Mouse (Mus musculus) intestine, embryonic 15.5 days (tissue): ENCODE measurements around the gene Grid2. TPM values are rescaled to one million over a fixed set of nuclear protein-coding genes. Genes with fewer than 3 reads are reported as not detected.

ENCODE experiments used
- ATAC-seq: fragments of 200-750 bp; cut with Nextera tagmentation; 2 replicates; pipeline ENCODE4 v1.8.0; 2017; ENCODE audit warnings: moderate TSS enrichment, moderate library complexity
- H3K27ac ChIP-seq: fragments of 300-500 bp; sonication (generic); 2 replicates; pipeline ENCODE4 v1.5.1; 2015; ENCODE audit warnings: mild to moderate bottlenecking, inconsistent platforms
- H3K27me3 ChIP-seq: fragments of 300-500 bp; sonication (generic); replicated peaks from 2 replicates; pipeline ENCODE4 v1.6.1; 2015; ENCODE audit warnings: inconsistent platforms
- H3K36me3 ChIP-seq: fragments of 300-500 bp; sonication (generic); 2 replicates; pipeline ENCODE4 v1.6.1; 2015; ENCODE audit warnings: inconsistent platforms
- H3K4me1 ChIP-seq: fragments of 300-500 bp; sonication (generic); replicated peaks from 2 replicates; pipeline ENCODE4 v1.6.1; 2015; ENCODE audit warnings: inconsistent platforms
- H3K4me2 ChIP-seq: fragments of 300-500 bp; sonication (generic); replicated peaks from 2 replicates; pipeline ENCODE4 v1.6.1; 2015; ENCODE audit warnings: mild to moderate bottlenecking, inconsistent platforms
- H3K4me3 ChIP-seq: fragments of 300-500 bp; sonication (generic); replicated peaks from 2 replicates; pipeline ENCODE4 v1.5.1; 2015; ENCODE audit warnings: inconsistent platforms
- H3K9ac ChIP-seq: fragments of 300-500 bp; sonication (generic); 2 replicates; pipeline ENCODE4 v1.6.1; 2015; ENCODE audit warnings: inconsistent platforms
- H3K9me3 ChIP-seq: fragments of 300-500 bp; sonication (generic); 2 replicates; pipeline ENCODE4 v1.6.1; 2016; ENCODE audit warnings: inconsistent platforms
- WGBS: fragments of 180-500 bp; shearing (Covaris S2); methylation state at CpG from one replicate; pipeline ENCODE4 v1.1.7; 2015; 5-methylcytosine and 5-hydroxymethylcytosine counted together
- polyA plus RNA-seq: library from polyadenylated mRNA; unstranded; fragments of >200 nt; fragmentation: Nextera tagmentation; extraction: Ambion mirVana; gene quantifications from 2 replicates; pipeline ENCODE4 v1.2.1, GENCODE M21; 2015

The Grid2 gene
- polyA plus RNA-seq, 1 experiment from 2014 or later = 0.72 TPM

- H3K9ac ChIP-seq = no peak overlapping the region
- H3K9me3 ChIP-seq = no peaks in the 10 kb centered on the region
- no peak overlapping the region for H3K27ac ChIP-seq
- H3K4me2 ChIP-seq = no peak overlapping the region
- H3K4me3 ChIP-seq = no peak overlapping the region
- H3K36me3 ChIP-seq = no peaks in the 10 kb centered on the region
- no peaks in the 10 kb centered on the region for H3K27me3 ChIP-seq
- H3K4me1 ChIP-seq = no peaks in the 10 kb centered on the region
- WGBS = 85% methylated on average over 1 of the region's 1 CpGs
- no peak for ATAC-seq
Observed at GRCm38 (mm10) chr6:64293761-64294160, 1038.1 kb downstream of the Grid2 start.

GRCm38 (mm10) chr6:64297633-64298032 is 1042.0 kb downstream of the Grid2 start:
- Histone ChIP-seq H3K4me3 (no peak overlapping the region), H3K4me1 (no peaks in the 10 kb centered on the region), H3K9me3 (no peaks in the 10 kb centered on the region), H3K27me3 (no peaks in the 10 kb centered on the region), H3K9ac (no peak overlapping the region), H3K36me3 (no peaks in the 10 kb centered on the region), H3K4me2 (no peak overlapping the region), H3K27ac (no peak overlapping the region)
- no peak for ATAC-seq
- WGBS = 64% methylated on average over 1 of the region's 1 CpGs

DNA sequence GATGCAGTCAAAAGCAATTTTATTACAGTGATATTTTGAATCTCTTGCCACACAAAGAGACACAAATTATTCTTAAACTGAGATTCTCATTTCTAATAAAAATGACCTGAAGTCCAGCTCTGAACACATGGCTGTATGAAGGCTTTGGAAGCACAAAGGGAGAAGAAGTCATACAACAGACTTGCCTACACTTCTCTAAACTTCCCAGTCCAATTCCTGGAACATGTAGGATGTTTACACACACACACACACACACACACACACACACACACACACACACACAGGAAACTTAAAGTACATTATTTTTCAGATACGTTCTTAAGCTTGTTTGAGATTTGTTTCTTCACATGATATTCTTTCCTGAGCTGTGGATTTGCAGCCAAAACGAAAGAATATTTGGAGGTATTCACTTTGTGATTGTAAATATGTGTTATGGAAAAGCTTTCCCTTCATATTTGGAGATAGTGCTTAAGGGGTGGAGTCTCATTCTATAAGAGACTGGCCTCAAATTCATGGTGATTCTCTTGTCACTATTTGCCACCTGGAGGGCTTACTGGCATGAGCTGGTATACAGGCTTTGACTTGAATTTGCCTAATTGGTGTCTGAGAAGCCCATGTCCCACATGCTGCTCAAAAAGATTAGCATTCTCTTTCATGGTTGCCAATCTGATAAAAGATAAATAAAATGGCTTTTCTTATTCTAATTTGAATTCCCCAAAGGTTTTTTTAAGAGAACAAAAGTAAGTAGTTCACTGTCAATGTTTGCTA is 1049.2 kb downstream of the Grid2 start:
- Histone ChIP-seq H3K9ac (no peak overlapping the region), H3K9me3 (no peaks in the 10 kb centered on the region), H3K4me1 (no peaks in the 10 kb centered on the region), H3K4me2 (no peak overlapping the region), H3K27ac (no peak overlapping the region), H3K4me3 (no peak overlapping the region), H3K27me3 (no peaks in the 10 kb centered on the region), H3K36me3 (no peaks in the 10 kb centered on the region)
- WGBS = 70% methylated on average over 2 of the region's 2 CpGs
- ATAC-seq = no peak

GRCm38 (mm10) chr6:64308631-64309030 is 1053.0 kb downstream of the Grid2 start:
- no peaks in the 10 kb centered on the region for H3K9me3 ChIP-seq

GRCm38 (mm10) chr6:64313132-64313531 is 1057.5 kb downstream of the Grid2 start:
- H3K27me3 ChIP-seq = no peaks in the 10 kb centered on the region
- H3K27ac ChIP-seq = no peak overlapping the region
- H3K9me3 ChIP-seq = no peaks in the 10 kb centered on the region
- no peaks in the 10 kb centered on the region for H3K4me1 ChIP-seq
- H3K36me3 ChIP-seq = no peaks in the 10 kb centered on the region
- H3K9ac ChIP-seq = no peak overlapping the region
- WGBS = 85% methylated on average over 1 of the region's 1 CpGs
- ATAC-seq = no peak
- H3K4me3 ChIP-seq = no peak overlapping the region
- H3K4me2 ChIP-seq = no peak overlapping the region

More at GRCm38 (mm10) chr6:64308631-64309030, 1053.0 kb downstream of the Grid2 start:
- 83% methylated on average over 1 of the region's 1 CpGs for WGBS
- H3K4me3 ChIP-seq = no peak overlapping the region
- H3K27me3 ChIP-seq = no peaks in the 10 kb centered on the region
- H3K27ac ChIP-seq = no peak overlapping the region
- no peaks in the 10 kb centered on the region for H3K36me3 ChIP-seq
- no peak overlapping the region for H3K9ac ChIP-seq
- no peak overlapping the region for H3K4me2 ChIP-seq
- no peaks in the 10 kb centered on the region for H3K4me1 ChIP-seq
- no peak for ATAC-seq

DNA sequence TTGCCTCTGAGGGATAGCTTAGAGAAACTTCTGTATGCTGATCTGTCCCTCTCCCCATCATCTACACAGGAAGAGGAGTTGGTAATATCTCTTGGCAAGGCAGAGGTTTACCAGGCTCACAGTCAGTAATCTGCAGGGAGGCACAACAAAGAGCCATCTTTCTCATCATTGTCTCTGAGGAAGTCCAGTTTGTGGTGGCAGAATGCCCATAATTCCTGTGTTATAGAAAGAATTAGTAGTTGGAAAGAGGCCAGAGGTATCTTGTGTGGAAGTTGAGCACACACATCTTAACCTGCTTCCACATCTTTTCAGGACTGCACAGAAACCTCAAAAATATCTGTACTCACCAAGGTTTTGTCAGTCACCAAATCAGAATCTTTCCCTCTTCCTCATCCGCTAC is 1071.3 kb downstream of the Grid2 start:
- H3K4me2 ChIP-seq = no peak overlapping the region
- H3K27ac ChIP-seq = no peak overlapping the region
- no peaks in the 10 kb centered on the region for H3K4me1 ChIP-seq
- H3K9me3 ChIP-seq = no peaks in the 10 kb centered on the region
- WGBS = 94% methylated on average over 1 of the region's 1 CpGs
- no peak overlapping the region for H3K4me3 ChIP-seq
- no peak for ATAC-seq
- H3K9ac ChIP-seq = no peak overlapping the region
- H3K27me3 ChIP-seq = no peaks in the 10 kb centered on the region
- no peaks in the 10 kb centered on the region for H3K36me3 ChIP-seq

GRCm38 (mm10) chr6:64327876-64328275 is 1072.2 kb downstream of the Grid2 start:
- Histone ChIP-seq H3K27me3 (no peaks in the 10 kb centered on the region), H3K9ac (no peak overlapping the region), H3K4me3 (no peak overlapping the region), H3K9me3 (no peaks in the 10 kb centered on the region), H3K27ac (no peak overlapping the region), H3K4me2 (no peak overlapping the region), H3K36me3 (no peaks in the 10 kb centered on the region), H3K4me1 (no peaks in the 10 kb centered on the region)
- no peak for ATAC-seq
- WGBS = 67% methylated on average over 3 of the region's 3 CpGs

DNA sequence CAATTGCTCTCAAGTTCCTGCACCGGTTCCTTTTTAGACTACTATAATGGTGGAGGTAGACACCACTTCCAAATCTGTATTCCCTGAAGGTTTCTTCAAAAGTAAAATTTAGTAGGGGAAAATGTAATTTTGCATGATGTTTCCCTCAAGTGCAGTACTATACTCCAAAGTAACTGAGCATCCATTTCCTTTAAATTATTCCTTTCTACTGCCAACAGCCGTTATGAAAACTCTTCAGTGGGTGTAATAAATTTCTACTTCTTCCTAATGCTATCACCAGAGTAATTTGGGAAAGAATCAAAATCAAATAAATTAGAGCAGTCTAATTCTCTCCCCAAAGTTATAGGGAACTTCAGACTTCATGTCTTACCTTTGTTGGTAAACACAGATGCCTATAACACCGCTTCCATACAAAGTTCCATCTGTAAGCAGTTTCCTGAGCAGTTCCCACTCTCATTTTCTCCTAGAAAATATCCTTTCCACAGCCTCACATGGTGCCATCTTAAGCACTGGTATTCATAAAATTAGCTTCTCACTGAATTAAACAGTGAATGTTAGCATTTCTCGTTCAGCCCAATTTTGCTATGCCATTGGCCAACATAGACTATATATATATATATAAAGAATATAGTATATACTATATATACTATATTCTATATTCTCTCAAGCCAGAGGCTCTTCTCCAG is 1142.9 kb downstream of the Grid2 start:
- 91% methylated on average over 4 of the region's 4 CpGs for WGBS
- Histone ChIP-seq H3K4me2 (no peak overlapping the region), H3K27ac (no peak overlapping the region), H3K4me3 (no peak overlapping the region), H3K9ac (no peak overlapping the region), H3K36me3 (no peaks in the 10 kb centered on the region), H3K9me3 (no peaks in the 10 kb centered on the region), H3K27me3 (no peaks in the 10 kb centered on the region), H3K4me1 (no peaks in the 10 kb centered on the region)
- no peak for ATAC-seq

- ATAC-seq = no peak
- Histone ChIP-seq H3K4me2 (no peak overlapping the region), H3K9ac (no peak overlapping the region), H3K36me3 (no peaks in the 10 kb centered on the region), H3K4me1 (no peaks in the 10 kb centered on the region), H3K27ac (no peak overlapping the region), H3K9me3 (no peaks in the 10 kb centered on the region), H3K27me3 (no peaks in the 10 kb centered on the region), H3K4me3 (no peak overlapping the region)
Observed at GRCm38 (mm10) chr6:64427658-64428057, 1172.0 kb downstream of the Grid2 start.

DNA sequence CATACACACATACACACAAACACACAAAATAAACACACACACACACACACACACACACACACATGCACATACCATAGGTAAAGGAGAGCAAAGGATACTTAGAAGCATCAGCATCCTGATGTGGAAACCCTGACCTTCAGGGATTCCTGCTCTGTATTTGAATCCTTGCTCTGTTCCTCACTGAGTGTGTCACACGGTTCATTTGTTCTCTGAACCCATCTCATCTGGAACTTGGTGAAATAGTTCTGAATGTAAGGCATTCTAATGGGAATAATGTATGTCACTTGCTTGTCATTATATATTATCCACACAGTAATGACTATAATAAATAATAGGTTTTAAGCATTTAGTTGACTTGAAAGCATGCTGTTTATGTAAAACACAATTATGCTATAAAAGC is 1173.2 kb downstream of the Grid2 start:
- Histone ChIP-seq H3K4me1 (no peaks in the 10 kb centered on the region), H3K36me3 (no peaks in the 10 kb centered on the region)
- WGBS = 50% methylated on average over 1 of the region's 1 CpGs

GRCm38 (mm10) chr6:64448127-64448526 is 1192.5 kb downstream of the Grid2 start:
- Histone ChIP-seq H3K4me1 (no peaks in the 10 kb centered on the region), H3K27ac (no peak overlapping the region), H3K36me3 (no peaks in the 10 kb centered on the region), H3K4me3 (no peak overlapping the region), H3K9ac (no peak overlapping the region), H3K9me3 (no peaks in the 10 kb centered on the region), H3K4me2 (no peak overlapping the region), H3K27me3 (no peaks in the 10 kb centered on the region)
- WGBS = 67% methylated on average over 5 of the region's 5 CpGs
- ATAC-seq = no peak

More for the DNA sequence above, 1173.2 kb downstream of the Grid2 start:
- H3K27me3 ChIP-seq = no peaks in the 10 kb centered on the region
- ATAC-seq = no peak
- H3K27ac ChIP-seq = no peak overlapping the region
- H3K9me3 ChIP-seq = no peaks in the 10 kb centered on the region
- no peak overlapping the region for H3K9ac ChIP-seq
- H3K4me2 ChIP-seq = no peak overlapping the region
- H3K4me3 ChIP-seq = no peak overlapping the region

DNA sequence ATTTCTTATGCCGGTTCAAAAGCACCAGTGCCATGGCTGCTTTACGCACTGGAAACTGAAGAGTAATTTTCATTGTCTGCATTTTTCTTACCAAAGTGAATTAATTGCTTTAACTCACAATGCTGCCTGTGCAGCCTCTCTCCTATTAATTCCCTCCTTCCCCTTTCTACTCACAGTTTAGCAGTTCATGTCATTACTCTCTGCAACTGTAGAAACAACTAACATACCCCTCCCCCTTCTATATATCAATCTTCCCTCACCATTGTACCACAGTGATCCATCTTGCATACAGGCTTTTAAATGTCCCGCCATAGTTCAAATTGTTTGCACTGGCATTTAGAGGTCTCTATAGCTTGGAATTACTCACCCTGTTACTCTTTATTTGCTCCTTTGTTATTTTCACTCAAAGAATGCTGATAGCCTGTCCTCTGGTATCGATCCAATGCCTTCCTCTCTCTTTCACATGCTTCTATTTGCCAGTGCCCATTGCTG is 1193.2 kb downstream of the Grid2 start:
- H3K4me1 ChIP-seq = no peaks in the 10 kb centered on the region
- no peaks in the 10 kb centered on the region for H3K27me3 ChIP-seq
- H3K4me3 ChIP-seq = no peak overlapping the region
- ATAC-seq = no peak
- H3K27ac ChIP-seq = no peak overlapping the region
- H3K9me3 ChIP-seq = no peaks in the 10 kb centered on the region
- H3K4me2 ChIP-seq = no peak overlapping the region
- H3K36me3 ChIP-seq = no peaks in the 10 kb centered on the region
- H3K9ac ChIP-seq = no peak overlapping the region
- 74% methylated on average over 4 of the region's 4 CpGs for WGBS

- H3K4me3 ChIP-seq = no peak overlapping the region
- WGBS = 88% methylated on average over 3 of the region's 3 CpGs
- no peaks in the 10 kb centered on the region for H3K27me3 ChIP-seq
- H3K27ac ChIP-seq = no peak overlapping the region
- no peaks in the 10 kb centered on the region for H3K36me3 ChIP-seq
- ATAC-seq = no peak
- H3K9me3 ChIP-seq = no peaks in the 10 kb centered on the region
- H3K9ac ChIP-seq = no peak overlapping the region
- no peaks in the 10 kb centered on the region for H3K4me1 ChIP-seq
- no peak overlapping the region for H3K4me2 ChIP-seq
Observed at GRCm38 (mm10) chr6:64450770-64451169, 1195.1 kb downstream of the Grid2 start.
